Mouse (Mus musculus): ENCODE data around the gene Col5a1.

DNA sequence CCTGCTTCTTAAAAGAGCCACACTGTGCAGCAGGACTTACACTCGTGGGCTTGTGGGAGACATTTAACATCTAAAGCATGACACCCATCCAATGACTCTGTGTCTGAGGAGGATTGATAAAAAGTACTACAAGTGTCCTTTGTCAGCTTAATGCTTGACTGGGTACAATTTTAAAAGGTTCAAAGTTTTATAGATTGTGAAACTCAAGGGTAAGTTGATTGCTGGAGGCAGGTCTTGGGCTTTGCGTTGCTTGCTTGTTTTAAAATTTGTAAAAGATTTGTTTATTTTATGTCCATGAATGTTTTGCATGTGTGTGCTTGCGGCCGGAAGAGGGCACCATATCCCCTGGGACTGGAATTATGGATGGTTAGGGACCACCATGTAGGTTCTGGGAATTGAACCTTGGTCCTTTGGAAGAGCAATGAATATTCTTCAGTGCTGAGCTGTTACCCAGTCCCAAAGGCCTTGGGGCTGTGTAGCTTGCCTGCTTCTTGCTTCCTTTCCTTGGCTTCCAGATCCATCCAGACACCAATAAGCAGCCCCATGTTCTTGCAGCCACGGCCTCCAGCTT is 178.9 kb downstream of the Col5a1 start:
- TF ChIP-seq CEBPB (IDR thresholded peaks at IDR 0.05; ENCODE audit: insufficient read depth, poor library complexity, severe bottlenecking) (no peak), TCF3 (IDR thresholded peaks at IDR 0.05; ENCODE audit: insufficient read length, low read depth) (no peak), POLR2A (IDR thresholded peaks at IDR 0.05; ENCODE audit: insufficient read length, low read depth) (no peak), MAX (IDR thresholded peaks at IDR 0.05; ENCODE audit: low read depth) (no peak)

All from myocyte (in vitro differentiated cells).